Mouse (Mus musculus) megakaryocyte-erythroid progenitor cell, adult 5 weeks (primary cell): ENCODE data around the gene Sec31a. TPM values are rescaled to one million over a fixed set of nuclear protein-coding genes. Genes with fewer than 3 reads are reported as not detected.

Experiments used
- polyA plus RNA-seq: library from polyadenylated mRNA; stranded (reverse); fragments of >175 nt; gene quantifications from 2 replicates; pipeline ENCODE4 v1.2.3, GENCODE M21; 2012

The Sec31a gene
- polyA plus RNA-seq = 149 and 156 TPM in 2 replicates

GRCm38 (mm10) chr5:100415761-100416590, at the start of gene Sec31a:
Sec31a (minus strand) TSS chr5:100416234.

Other genes with a start within 250 kb of the Sec31a start
- 1.5 and 1.6 TPM in 2 replicates for gene Lin54, start 84.4 kb upstream of the Sec31a start, polyA plus RNA-seq
- 9.5 and 12.0 TPM in 2 replicates for gene Cops4, start 102.1 kb upstream of the Sec31a start, polyA plus RNA-seq
- 60.6 and 83.1 TPM in 2 replicates for gene Plac8, start 156.0 kb upstream of the Sec31a start, polyA plus RNA-seq